Mouse (Mus musculus): ENCODE data around the gene Myo18a. TPM values are rescaled to one million over a fixed set of nuclear protein-coding genes. Genes with fewer than 3 reads are reported as not detected.

The Myo18a gene
- total RNA-seq, 2 experiments from 2014 or later: 228 to 275 TPM

DNA sequence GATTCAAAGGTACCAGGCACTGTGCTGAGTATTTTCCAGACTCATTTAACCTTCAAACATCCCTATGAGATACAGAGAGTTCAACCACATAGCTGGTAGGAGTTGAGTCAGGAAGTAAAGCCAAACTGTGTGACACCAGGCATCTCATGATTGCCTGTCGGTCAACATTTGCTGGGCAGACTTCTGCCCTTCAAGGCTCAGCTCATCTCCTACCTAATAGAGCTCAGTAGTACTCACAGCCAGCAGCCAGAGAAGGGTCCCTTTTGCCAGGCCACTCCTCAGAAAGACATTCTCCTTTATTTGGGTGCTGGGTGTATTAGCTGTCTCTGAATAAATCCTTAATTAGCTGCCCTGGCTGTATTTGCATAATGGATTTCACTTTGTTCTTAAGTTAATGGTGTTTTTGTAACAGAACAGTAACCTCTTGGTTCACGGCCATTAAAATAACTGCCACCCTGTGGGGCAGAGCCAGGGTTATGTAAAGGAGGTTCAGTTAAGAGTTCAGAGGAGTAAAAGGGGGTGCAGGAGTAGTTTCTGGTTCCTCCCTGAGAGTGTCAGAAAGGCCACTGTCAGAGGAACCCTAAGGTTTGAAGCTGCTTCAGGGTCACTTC, 127.7 kb downstream of the Myo18a start:
- intact Hi-C loops (cut with DNase I): no loop called here
- no peak for DNase-seq

DNA sequence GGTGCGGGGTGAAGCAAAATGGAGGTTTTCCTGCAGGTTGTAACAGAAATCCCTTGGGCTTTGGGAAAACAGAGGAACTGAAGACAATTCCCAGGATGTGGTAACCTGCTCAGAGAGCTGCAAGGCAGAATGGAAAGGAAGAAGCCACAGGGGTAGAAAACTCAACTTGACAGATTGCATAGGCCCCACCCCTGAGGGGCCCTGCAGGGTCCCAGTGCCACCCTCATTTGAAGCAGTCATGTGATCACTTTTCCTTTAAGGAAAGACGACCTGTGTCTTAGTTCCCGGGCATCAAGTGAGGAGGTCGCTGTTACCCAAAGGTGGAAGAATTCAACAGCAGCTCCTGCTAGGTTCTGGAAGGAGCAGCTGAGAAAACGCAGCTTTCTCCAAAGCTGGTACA, 129.8 kb downstream of the Myo18a start:
- no peak for DNase-seq
- intact Hi-C loops (cut with DNase I): no loop called here

DNA sequence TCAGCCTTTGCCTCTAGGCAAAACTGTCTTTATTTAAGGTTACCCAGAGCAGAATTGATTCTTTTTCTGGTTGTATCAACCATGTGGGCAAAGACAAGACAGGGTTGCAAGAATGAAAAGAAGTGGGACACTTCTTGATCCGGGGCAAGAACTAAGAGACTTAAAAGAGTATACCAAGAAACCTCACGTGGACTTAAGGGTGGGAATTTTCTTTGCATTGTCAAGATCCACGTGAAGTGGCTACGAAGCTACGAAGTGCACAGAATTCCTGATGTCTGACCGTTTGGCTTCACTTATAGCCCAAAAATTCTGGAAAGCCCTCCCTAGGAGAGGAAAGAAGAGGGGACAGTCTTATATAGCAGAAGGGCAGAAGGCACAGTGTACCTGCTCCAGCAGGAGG, 130.2 kb downstream of the Myo18a start:
- intact Hi-C loops (cut with DNase I): no loop called here

DNA sequence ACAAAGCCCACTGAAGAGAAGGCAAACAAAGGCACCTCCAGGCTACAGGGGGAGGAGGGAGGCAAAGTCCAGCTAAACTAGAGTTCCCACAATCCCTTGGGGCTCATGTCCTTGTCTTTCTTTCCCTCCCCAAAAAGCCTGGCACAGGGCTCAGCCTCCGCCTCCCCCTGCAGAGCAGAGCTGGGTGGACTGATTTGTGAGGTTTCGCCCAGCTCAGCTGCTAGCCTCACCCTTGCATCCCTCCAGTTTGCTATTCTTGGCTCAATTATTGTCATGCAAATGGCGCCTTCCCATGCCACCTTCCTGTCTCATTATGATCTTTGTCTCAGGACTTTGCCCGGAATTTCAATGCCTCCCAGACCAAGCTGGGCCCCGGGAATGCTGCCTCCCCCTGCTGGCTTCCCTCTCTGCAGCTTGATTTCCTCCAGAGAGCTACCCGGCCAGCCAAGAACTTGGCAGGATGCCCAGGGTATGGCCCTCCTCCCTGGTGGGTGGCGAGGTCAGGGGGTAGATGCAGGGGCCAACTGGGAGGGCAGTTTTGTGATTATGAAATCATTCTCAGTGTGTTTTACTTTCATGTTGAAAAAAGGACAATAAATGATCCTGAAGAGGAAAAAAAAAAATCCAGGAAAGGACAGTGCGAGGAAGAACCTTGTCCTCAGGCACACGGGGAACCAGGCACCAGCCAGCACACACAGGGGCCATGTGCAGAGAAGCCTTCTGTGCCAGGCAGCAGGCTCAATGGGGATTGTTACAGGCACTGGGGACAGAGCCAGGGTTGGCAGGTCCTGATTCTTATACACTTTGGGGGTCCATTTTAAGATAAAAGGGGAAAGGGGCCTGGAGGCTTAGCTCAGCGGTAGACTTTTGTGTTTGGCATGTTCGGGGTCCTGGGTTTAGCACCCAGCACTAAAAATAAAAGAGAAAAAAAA, 131.0 kb downstream of the Myo18a start, which contains the start of gene Pipox:
Pipox (minus strand) TSS at position 310 of the 932 bp plus-strand sequence.
- peak; percentile 87 to 89 for DNase-seq

More for the DNA sequence above, 130.2 kb downstream of the Myo18a start:
- DNase-seq: no peak

DNA sequence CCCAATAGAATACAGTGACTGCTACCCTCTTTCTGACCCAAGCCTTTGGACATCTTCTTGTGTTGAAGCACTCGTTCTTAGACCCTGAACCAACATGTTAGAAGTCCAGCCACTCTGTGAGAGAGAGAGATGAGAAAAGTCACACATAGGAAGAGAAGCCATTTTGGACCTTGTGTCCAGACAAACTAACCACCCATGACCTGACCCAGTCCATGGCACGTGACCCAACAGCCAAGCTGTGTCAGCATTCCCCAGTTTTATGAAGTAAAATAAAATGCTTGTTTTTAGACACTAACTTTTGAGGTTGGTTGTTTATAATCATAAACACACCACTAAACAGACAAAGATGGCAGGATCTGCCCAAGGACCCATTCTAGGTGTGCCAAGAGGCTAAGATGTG, 131.9 kb downstream of the Myo18a start:
- intact Hi-C loops (cut with DNase I): no loop called here
- no peak for DNase-seq

More for the DNA sequence above, 131.0 kb downstream of the Myo18a start, which contains the start of gene Pipox:
- intact Hi-C loops (cut with DNase I): no loop called here

DNA sequence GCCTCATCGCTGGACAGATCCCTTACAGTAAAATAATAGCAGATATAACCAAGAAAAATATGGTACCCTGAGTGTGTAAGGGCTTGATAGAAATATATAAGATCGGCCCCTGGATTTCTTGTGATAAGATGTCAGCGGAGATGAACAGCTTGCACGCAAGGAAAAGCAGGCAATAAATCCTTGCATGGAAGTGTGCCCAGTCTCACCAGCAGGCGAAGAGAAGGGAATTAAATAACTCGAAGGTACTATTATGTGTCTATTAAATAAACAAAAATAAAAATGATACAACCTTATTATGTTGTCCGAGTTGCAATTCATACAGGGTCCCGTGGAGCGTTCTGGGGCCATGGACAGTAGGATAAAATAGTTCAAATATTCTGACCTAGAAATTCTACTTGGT, 133.0 kb downstream of the Myo18a start:
- DNase-seq: no peak
- intact Hi-C loops (cut with DNase I): no loop called here

DNA sequence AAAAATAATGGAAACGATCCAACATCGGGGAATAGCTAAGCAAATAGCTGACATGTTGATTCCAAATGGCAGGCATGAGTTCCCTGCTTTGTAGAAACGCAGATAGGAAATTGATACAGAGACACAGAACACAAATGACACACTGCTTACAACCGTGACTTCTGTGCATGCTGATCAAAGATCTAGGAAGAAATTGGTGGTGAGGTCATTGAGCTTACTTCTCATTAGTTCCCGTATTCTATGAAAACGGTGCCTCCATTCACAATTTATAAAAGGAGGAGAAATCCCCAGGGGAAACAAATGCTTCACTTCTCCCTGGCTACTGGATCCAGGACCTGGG, 133.4 kb downstream of the Myo18a start:
- intact Hi-C loops (cut with DNase I): no loop called here

DNA sequence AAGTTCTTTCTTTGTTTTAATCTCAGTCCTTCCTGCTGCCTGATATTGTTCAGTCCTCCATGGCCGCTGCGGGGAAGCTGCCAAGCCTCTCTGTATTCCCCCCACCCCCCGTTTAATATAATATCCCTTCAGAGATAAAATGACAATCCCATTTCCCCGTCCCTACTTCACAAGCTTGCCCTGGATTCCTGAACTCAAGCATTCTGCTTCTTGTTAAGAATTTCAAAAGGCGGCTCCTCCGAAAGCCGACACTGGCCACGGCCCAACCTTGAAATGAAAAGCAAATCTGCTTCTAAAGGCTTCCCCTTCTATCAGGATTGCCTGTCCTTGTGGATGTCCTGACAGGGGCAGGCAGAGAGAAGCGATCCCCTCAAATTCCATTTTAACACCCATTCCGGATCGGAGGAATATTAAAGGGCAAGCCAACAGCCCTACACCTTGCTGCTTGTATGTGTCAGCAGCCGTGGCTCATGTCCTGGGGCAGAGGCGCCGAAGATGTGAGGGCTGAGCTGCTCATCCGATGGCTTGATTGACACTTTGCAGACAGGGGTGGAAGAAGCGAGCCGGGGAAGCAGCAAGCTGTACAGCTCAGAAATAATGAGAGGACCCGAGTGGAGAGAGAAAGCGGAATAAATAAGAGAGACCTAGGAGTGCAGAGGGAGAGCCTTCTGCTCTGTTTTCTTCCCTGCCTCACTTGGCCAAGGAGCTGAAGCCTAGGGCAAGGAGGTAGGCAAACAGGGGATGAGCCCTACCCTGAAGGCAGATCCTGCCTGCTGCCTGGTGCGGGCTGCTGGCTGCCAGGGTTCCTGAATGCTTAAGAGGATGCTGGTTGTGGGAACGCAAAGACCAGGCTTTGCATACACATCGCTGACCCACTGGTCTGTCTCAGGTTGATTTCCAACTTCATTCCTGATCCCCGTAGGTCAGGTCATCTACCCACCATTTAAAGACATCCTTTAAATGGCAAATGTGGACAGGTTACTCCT, 134.1 kb downstream of the Myo18a start:
- DNase-seq: no peak
- intact Hi-C loops (cut with DNase I): no loop called here

More for the DNA sequence above, 133.4 kb downstream of the Myo18a start:
- DNase-seq: no peak

DNA sequence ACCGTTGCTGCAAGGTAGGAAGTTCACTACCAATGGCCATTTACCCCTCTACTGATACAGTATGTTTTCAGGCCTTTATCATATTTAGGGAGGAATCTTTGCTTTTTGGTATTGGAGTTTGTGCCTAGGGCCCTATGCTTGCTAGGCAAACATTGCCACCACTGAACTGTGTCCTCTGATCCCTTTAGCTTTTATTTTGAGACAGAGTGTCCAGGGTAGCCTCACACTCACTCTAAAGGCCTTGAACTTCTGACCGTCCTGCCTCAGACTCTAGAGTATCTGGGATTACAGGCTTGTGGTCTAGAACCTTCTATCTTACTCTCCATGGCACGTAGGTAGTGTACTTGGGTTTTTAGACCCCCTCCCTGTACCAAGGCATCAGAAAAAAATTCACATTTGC, 137.1 kb downstream of the Myo18a start:
- intact Hi-C loops (cut with DNase I): no loop called here
- DNase-seq: no peak

DNA sequence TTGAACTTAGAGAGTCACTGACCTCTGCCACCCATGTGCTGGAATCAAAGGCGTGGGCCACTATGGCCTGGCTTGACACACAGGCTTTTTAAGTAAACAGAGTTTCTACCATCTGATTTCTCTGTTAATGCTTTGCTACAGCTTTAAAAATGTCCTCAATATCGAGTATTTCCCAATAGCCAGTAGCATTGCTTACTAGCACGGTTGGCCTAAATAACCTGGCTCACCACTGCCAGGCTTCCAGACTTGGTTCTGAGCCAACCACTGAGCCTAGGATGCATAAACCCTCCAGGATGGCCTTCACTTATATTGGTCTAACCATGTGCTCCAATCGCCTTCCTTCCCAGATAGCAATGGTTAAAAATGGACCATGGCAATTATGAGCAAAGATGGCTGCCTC, 137.7 kb downstream of the Myo18a start:
- intact Hi-C loops (cut with DNase I): no loop called here
- no peak for DNase-seq

DNA sequence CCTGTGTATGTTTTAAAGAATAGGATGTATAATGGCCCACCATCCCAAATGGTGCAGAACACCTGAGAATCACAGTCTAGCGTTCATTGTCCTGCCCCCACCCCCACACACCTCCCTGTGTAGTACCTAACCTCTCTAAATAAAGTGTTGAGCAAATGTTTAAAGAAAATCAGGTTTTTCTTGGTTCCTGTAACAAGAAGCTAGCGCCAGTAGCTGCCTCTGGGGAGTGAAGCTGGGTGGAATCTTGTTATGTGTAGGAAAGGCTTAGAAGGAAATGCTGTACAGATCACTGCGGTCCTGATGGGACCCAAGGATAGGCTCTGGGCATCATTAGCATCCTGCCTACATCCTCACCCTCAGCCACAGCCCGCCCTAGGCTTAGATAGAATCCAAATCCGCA, 138.3 kb downstream of the Myo18a start:
- DNase-seq: no peak
- intact Hi-C loops (cut with DNase I): no loop called here

DNA sequence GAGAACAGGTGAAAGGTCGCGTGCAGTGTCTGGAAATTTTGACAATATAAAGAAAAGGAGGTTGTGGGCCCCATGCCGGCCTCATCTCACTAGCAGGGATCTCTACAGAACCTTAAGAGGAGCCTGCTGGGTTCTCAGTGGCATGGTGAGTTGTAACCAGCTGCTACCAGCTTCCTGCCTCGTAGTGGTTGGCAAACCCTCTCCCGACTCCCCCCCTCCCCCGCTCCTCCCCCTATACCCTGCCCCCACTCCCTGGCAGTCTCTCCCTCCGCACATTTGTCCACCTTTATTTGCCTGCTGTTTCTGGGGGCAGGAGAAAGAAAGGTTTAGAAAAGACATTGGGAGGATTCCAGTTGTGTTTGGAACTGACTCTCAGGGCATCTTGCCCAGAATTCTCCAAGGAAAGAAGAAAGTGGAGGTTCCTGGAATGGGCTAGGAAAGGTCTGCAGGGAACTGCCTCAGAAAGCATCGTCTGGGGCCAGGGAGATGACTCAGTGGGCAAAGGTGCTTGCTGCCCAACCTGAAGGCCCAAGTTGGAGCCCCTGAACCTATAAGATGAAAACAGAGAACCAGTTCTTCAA, 138.8 kb downstream of the Myo18a start:
- no peak for DNase-seq
- intact Hi-C loops (cut with DNase I): no loop called here

DNA sequence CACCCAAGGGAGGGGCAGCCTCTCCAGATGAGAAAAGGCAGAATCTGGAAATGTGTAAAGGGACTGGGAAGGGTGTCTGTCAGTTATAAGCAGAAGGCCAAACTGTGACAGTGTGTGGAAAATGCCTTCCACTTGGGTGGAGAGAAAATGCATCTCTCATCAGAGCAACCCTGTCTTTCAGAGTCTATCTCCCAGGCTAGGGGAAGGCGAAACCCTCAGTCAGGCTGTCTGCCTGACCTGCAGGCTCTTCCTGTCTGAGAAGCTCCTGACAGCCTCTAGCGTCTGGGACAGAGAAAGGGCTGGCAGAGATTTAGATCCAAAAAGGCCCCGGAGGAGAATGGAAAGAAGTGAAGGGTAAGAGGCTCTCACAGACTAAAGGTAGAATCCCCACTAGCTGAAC, 140.7 kb downstream of the Myo18a start:
- intact Hi-C loops (cut with DNase I): no loop called here
- DNase-seq: no peak

DNA sequence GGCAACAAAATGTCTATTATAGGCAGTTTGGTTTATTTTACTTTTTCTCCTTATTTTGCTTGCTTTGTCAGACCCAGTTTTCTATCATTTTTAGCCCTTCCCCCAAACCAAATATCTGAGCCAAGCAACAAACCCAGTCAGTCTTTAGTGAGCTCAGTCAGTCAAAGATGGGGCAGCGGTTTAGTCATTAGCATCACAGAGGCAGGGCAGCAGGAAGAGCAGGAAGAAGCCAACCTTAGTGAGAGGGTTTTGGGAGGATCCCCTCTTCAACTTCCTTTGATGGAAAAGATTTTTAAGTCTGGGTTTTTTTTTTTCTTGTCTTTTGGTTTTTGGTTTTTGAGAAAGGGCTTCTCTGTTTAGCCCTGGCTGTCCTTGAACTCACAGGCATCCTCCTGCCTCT, 141.7 kb downstream of the Myo18a start:
- no peak for DNase-seq
- intact Hi-C loops (cut with DNase I): no loop called here

DNA sequence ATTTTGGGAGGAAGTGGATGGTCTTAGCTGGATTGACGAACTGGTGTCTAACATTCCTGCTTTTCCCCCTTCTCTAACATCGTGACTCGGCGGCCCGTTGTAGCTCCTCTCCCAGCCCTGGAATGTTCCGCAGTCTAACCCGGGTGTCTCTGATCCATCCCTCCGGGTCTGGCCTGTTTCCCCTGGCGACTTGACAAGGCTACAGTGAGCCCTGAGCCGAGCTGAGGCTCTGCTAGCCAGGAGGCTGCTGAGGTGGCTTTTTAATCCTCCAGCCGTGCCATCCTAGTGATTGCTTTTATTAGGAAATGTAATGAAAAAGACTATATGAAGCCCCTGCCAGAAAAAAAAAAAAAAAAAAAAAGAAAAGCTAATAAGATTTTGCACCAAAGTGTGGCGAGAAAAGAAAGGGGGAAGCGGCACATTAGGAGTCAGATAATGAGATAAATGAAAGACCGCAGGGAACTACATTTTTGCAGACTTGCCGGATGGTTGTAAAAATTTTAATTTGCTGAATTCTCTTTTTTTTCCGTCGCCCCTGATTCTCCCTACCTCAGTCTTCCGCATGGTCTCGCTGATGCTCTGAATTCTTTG, 143.1 kb downstream of the Myo18a start:
- intact Hi-C loops (cut with DNase I): no loop called here
- DNase-seq: no peak

DNA sequence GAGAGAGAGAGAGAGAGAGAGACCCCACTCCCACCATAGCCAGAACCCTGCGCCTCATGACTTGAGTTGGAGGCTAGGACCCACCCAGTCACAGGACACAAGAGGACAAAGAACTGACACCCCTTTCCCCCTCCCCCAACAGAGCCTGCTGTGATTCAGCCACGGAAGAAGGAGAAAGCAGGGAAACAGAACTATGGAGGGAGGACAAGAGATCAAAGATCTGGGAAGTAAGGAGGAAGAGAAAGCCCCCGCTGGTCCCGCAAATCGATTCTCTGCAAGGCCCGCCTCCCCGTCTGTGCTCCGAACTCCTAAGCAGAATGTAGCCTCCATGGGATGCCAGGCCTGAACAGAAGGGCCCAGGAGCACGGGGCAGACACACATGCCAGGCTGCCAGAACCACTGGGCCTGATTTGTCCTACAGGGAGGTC, 143.7 kb downstream of the Myo18a start:
- intact Hi-C loops (cut with DNase I): no loop called here
- DNase-seq: no peak

DNA sequence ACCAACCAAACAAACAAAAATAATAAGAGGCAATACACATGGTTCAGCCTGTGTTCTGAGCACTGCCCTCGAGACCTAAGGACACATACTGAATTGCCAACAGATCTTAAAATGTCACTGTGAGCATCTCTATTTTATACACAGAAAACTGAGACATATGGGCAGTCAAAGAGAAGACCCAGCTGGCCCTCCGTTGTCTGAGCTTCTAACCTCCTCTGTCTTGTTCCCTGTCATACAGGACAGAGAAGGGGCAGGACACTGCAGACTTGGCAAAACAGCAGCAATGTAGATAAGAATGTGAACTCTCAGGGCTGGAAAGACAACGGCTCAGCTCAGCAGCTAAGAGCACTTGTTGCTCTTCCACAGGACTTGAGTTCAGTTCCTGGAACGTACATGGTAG, 145.4 kb downstream of the Myo18a start:
- DNase-seq: no peak
- intact Hi-C loops (cut with DNase I): no loop called here

DNA sequence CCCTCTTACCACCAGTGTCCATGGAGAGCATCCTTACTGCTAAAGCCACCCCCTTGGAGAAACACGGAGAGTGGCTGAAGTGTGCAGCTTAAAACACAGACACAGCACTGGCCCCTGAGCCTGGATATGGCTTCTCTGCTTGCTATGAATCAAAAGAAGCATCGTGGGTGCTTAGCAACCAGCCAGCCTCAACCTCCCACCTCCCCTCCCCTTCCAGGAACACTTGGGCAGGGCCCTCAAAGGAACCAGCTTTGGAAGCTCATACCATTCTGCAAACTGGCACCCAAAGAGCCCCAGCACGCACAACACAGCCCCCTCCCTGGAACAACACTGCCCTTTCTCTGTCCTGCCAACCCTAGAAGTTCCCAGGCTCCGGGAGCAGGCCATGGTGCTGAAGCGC, 146.3 kb downstream of the Myo18a start:
- DNase-seq: no peak
- intact Hi-C loops (cut with DNase I): no loop called here

DNA sequence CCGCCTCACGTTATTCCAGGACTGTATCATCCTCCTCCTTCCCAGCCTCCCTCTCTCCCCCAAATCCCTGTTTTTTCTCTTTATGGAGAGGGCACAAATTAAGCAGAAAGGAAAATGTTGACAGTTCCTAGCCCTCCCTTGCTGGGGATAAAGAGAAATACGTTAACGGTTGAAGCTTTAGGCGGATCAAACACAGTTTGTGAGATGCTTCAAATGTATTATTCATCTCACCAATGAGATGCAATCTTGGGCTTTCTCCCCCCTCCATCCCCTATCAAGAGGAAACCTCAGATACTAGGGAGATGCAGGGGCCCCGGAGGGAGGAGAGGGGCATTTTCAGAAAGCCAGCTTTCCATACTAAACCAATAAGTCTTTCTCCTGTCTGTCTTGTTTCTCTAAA, 146.7 kb downstream of the Myo18a start:
- no peak for DNase-seq
- intact Hi-C loops (cut with DNase I): loop anchor here (5.0 kb wide), 1 partner anchor 48 kb away; no protein-coding TSS in a partner anchor

DNA sequence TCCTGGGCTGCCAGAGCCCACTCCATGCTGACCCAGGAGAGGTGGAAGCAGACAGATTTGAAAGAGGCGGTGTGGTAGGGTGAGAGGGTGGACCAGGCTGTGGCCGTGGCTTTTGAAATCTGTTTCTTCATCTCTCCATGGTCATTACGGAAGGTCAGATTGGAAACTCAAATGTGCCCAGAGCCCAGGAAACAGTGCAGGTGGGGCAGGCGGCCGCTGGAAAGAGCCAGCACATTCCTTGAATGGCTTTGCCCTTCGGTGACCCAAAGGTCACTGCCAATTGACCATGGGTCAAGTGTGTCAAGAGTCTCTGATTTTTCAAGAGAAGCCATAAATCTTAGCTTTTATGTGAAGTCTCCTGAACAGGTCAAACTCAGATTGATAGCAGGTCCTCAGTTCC, 150.5 kb downstream of the Myo18a start:
- no peak for DNase-seq
- intact Hi-C loops (cut with DNase I): loop anchor here (5.0 kb wide), 1 partner anchor 44 kb away; no protein-coding TSS in a partner anchor

Data from heart, postnatal 10 days (tissue).